Mouse (Mus musculus) hindbrain, embryonic 15.5 days (tissue): Measurements from ENCODE around the gene Tnfrsf22. TPM values are rescaled to one million over a fixed set of nuclear protein-coding genes. Genes with fewer than 3 reads are reported as not detected.
"Not testable (repeated sequence)": the region's sequence is repeated elsewhere in the genome, so short reads cannot be mapped to it uniquely, and the experiment has no call there.

ENCODE experiments used
- ATAC-seq: fragments of 200-750 bp; cut with Nextera tagmentation; 2 replicates; pipeline ENCODE4 v1.8.0; 2017; ENCODE audit warnings: low read depth, moderate number of reproducible peaks, moderate TSS enrichment; ENCODE audit not compliant: low FRiP score
- H3K27ac ChIP-seq: fragments of 300-500 bp; sonication (generic); replicated peaks from 2 replicates; pipeline ENCODE4 v1.5.1; 2015; ENCODE audit warnings: mild to moderate bottlenecking, inconsistent platforms
- H3K27me3 ChIP-seq: fragments of 300-500 bp; sonication (generic); 2 replicates; pipeline ENCODE4 v1.6.1; 2015; ENCODE audit warnings: control low read depth, inconsistent platforms
- H3K36me3 ChIP-seq: fragments of 300-500 bp; sonication (generic); 2 replicates; pipeline ENCODE4 v1.6.1; 2015; ENCODE audit warnings: control low read depth, inconsistent platforms
- H3K4me1 ChIP-seq: fragments of 300-500 bp; sonication (generic); replicated peaks from 2 replicates; pipeline ENCODE4 v1.6.1; 2015; ENCODE audit warnings: control low read depth, inconsistent platforms
- H3K4me2 ChIP-seq: fragments of 300-500 bp; sonication (generic); 2 replicates; pipeline ENCODE4 v1.6.1; 2015; ENCODE audit warnings: moderate library complexity, mild to moderate bottlenecking, inconsistent platforms
- H3K4me3 ChIP-seq: fragments of 300-500 bp; sonication (generic); 2 replicates; pipeline ENCODE4 v1.5.1; 2015; ENCODE audit warnings: mild to moderate bottlenecking, inconsistent platforms
- H3K9ac ChIP-seq: fragments of 300-500 bp; sonication (generic); 2 replicates; pipeline ENCODE4 v1.6.1; 2015; ENCODE audit warnings: inconsistent platforms
- H3K9me3 ChIP-seq: fragments of 300-500 bp; sonication (generic); 2 replicates; pipeline ENCODE4 v1.6.1; 2016; ENCODE audit warnings: control low read depth, inconsistent platforms
- WGBS: fragments of 180-500 bp; shearing (Covaris S2); methylation state at CpG from one replicate; pipeline ENCODE4 v1.1.7; 2015; 5-methylcytosine and 5-hydroxymethylcytosine counted together
- polyA plus RNA-seq: library from polyadenylated mRNA; unstranded; fragments of >200 nt; fragmentation: Nextera tagmentation; extraction: Ambion mirVana; gene quantifications from 2 replicates; pipeline ENCODE4 v1.2.1, GENCODE M21; 2015

Tnfrsf22 gene
- polyA plus RNA-seq, 1 experiment from 2014 or later: 5.1 TPM

- H3K4me3 ChIP-seq, H3K4me1 ChIP-seq, H3K27ac ChIP-seq, H3K4me2 ChIP-seq, H3K9me3 ChIP-seq, H3K9ac ChIP-seq, ATAC-seq, H3K27me3 ChIP-seq: not testable (repeated sequence)
- WGBS: 87% methylated on average over 2 of the region's 2 CpGs
- peaks cover 20% of the 10 kb centered on the region for H3K36me3 ChIP-seq
Measured at GRCm38 (mm10) chr7:143684569-143684968, 35.1 kb upstream of the Tnfrsf22 start.

- Histone ChIP-seq H3K27me3 (no peaks in the 10 kb centered on the region), H3K36me3 (no peaks in the 10 kb centered on the region), H3K4me3 (no peak overlapping the region), H3K4me2 (no peak overlapping the region), H3K27ac (no peak overlapping the region), H3K9ac (no peak overlapping the region), H3K4me1 (peaks cover 6% of the 10 kb centered on the region; the same call in 1 of the 2 replicates), H3K9me3 (no peaks in the 10 kb centered on the region)
- ATAC-seq: no peak
- WGBS: 95% methylated on average over 1 of the region's 1 CpGs
Measured at GRCm38 (mm10) chr7:143681566-143681965, 32.1 kb upstream of the Tnfrsf22 start.

GRCm38 (mm10) chr7:143680836-143681235, 31.4 kb upstream of the Tnfrsf22 start:
- H3K9me3 ChIP-seq, H3K27me3 ChIP-seq, H3K4me1 ChIP-seq, H3K36me3 ChIP-seq, H3K4me2 ChIP-seq, H3K4me3 ChIP-seq, ATAC-seq, H3K9ac ChIP-seq, H3K27ac ChIP-seq: not testable (repeated sequence)
- 64% methylated on average over 2 of the region's 2 CpGs for WGBS

DNA sequence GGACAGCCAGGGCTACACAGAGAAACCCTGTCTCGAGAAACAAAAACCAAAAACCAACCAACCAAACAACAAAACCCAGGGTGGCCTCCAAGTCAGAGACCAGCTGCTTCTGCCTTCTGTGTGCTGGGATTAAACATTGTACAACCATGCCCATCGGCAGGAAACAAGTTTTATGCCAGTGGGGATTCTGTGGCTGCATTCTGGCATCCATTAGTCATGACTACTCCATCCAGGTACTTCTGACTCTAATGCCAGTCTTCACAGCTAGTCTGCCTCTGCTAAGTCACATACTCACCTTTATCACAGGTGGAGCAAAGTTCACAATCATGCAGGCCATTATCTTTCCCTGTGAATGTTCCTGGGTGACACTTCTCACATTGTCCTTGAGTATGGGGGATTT, 30.2 kb upstream of the Tnfrsf22 start:
- not testable (repeated sequence) for ATAC-seq, H3K9me3 ChIP-seq, H3K4me1 ChIP-seq, H3K4me2 ChIP-seq, H3K27me3 ChIP-seq, H3K4me3 ChIP-seq, H3K36me3 ChIP-seq, H3K27ac ChIP-seq, H3K9ac ChIP-seq
- WGBS: 81% methylated on average over 2 of the region's 2 CpGs

DNA sequence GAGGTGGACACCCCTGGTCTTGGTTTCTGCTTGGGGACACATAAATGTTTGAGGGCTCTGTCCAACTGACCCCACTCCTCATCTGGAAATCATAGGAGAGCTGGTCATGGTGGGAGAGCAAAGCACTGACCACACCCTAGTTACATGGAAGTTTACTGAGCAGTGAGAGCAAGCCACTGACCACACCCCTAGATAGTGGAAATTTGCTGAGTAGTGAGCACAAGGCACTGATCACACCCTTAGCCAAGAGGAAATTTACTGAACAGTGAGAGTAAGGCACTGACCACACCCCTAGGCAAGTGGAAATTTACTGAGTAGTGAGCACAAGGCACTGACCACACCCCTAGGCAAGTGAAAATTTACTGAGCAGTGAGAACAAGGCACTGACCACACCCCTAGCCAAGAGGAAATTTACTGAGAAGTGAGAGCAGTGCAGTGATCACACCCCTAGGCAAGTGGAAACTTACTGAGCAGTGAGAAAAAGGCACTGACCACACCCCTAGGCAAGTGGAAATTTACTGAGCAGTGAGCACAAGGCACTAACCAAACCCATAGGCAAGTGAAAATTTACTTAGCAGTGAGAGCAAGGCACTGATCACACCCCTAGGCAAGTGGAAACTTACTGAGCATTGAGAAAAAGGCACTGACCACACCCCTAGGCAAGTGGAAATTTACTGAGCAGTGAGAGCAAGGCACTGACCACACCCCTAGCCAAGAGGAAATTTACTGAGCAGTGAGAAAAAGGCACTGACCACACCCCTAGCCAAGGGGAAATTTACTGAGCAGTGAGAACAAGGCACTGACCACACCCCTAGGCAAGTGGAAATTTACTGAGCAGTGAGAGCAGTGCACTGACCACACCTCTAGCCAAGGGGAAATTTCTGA, 17.2 kb upstream of the Tnfrsf22 start:
- Histone ChIP-seq H3K36me3 (no peaks in the 10 kb centered on the region), H3K27ac (no peak overlapping the region), H3K9me3 (no peaks in the 10 kb centered on the region), H3K4me2 (no peak overlapping the region), H3K27me3 (no peaks in the 10 kb centered on the region), H3K4me1 (no peaks in the 10 kb centered on the region), H3K4me3 (no peak overlapping the region), H3K9ac (no peak overlapping the region)
- no peak for ATAC-seq

- Histone ChIP-seq H3K4me3 (no peak overlapping the region), H3K4me2 (no peak overlapping the region), H3K27ac (no peak overlapping the region), H3K27me3 (no peaks in the 10 kb centered on the region), H3K36me3 (no peaks in the 10 kb centered on the region), H3K9me3 (no peaks in the 10 kb centered on the region), H3K4me1 (no peaks in the 10 kb centered on the region), H3K9ac (no peak overlapping the region)
- 83% methylated on average over 2 of the region's 2 CpGs for WGBS
- ATAC-seq: no peak
Measured at GRCm38 (mm10) chr7:143663470-143663869, 14.0 kb upstream of the Tnfrsf22 start.

- H3K4me2 ChIP-seq: no peak overlapping the region
- no peaks in the 10 kb centered on the region for H3K27me3 ChIP-seq
- H3K9ac ChIP-seq: no peak overlapping the region
- H3K4me1 ChIP-seq: no peaks in the 10 kb centered on the region
- H3K9me3 ChIP-seq: no peaks in the 10 kb centered on the region
- ATAC-seq: no peak
- H3K36me3 ChIP-seq: no peaks in the 10 kb centered on the region
- no peak overlapping the region for H3K4me3 ChIP-seq
- H3K27ac ChIP-seq: no peak overlapping the region
Measured at GRCm38 (mm10) chr7:143660797-143661196, 11.3 kb upstream of the Tnfrsf22 start.

DNA sequence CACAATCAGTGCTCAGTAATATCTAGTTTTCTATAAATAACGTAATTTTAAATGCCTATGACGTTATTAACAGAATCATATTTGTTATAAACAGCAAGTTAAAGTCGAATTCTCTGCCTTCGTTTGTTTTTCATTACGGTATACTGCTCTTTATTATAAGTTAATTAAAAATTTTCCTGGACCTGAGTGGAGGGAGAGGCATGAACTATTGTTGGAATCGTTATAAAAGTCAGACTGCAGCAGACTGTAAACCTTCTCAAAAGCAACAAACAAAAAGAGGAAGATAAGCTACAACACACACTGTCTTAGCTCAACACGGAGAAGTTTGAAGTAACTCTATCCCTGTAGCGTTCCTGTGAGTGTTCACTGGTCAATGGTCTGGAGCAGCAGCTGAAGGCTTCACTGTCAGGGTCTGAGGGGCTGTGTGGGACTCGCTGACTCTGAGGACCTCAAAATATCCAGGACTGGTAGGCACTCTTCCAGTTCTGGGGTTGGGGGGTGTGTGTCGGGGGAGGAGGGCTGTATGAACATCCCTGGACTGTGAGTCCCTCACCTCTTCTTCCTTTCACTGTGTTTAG, 397 bp upstream of the Tnfrsf22 start:
- 55% methylated on average over 10 of the region's 10 CpGs for WGBS

DNA sequence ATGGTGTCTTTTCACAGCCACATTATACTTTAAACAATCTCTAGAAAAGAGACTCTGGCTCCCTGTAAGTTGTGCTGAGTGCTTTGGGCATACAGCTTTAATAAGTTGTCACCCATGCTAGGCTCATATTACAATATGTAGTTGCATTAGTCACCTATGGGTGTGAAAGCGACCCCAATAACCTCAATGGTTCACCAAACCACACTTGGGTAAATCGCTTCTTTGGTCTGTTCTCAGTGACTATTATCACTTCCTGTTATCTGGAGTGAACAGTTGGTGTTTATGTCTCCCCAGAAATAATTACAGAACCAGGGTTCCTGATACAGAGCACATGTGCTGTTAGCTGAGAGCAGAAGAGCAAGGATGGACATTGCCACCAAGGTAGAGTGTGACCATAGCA, 5.5 kb downstream of the Tnfrsf22 start:
- ATAC-seq, H3K4me2 ChIP-seq, H3K36me3 ChIP-seq, H3K4me1 ChIP-seq, H3K9me3 ChIP-seq, H3K27ac ChIP-seq, H3K27me3 ChIP-seq, H3K4me3 ChIP-seq, H3K9ac ChIP-seq: not testable (repeated sequence)
- WGBS: 95% methylated on average over 2 of the region's 2 CpGs

More for the DNA sequence above, 397 bp upstream of the Tnfrsf22 start:
- not testable (repeated sequence) for H3K9me3 ChIP-seq, H3K9ac ChIP-seq, H3K36me3 ChIP-seq, H3K27me3 ChIP-seq, H3K4me1 ChIP-seq, H3K27ac ChIP-seq
- peak; percentile 52; the same call in 1 of the 2 replicates for ATAC-seq
- Histone ChIP-seq H3K4me3 (peak overlapping the region; percentile 68), H3K4me2 (peak overlapping the region; percentile 92)

DNA sequence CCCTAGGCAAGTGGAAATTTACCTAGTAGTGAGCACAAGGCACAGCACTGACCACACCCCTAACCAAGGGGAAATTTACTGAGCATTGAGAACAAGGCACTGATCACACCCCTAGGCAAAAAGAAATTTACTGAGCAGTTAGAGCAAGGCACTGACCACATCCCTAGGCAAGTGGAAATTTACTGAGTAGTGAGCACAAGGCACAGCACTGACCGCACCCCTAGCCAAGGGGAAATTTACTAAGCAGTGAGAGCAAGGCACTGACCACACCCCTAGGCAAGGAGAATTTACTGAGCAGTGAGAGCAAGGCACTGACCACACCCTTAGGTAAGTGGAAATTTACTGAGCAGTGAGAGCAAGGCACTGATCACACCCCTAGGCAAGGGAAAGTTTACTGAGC, 12.8 kb downstream of the Tnfrsf22 start:
- H3K27me3 ChIP-seq: no peaks in the 10 kb centered on the region
- H3K4me3 ChIP-seq: no peak overlapping the region
- H3K4me1 ChIP-seq: no peaks in the 10 kb centered on the region
- H3K36me3 ChIP-seq: no peaks in the 10 kb centered on the region
- no peak for ATAC-seq
- 0 out of 2 replicates have a peak, but pooled peaks cover 4% of the 10 kb centered on the region for H3K9me3 ChIP-seq
- H3K9ac ChIP-seq: no peak overlapping the region
- H3K4me2 ChIP-seq: no peak overlapping the region
- 97% methylated on average over 1 of the region's 1 CpGs for WGBS
- no peak overlapping the region for H3K27ac ChIP-seq

- Histone ChIP-seq H3K9me3 (0 out of 2 replicates have a peak, but pooled peaks cover 4% of the 10 kb centered on the region), H3K4me3 (no peak overlapping the region), H3K27me3 (no peaks in the 10 kb centered on the region), H3K27ac (no peak overlapping the region), H3K9ac (no peak overlapping the region), H3K4me1 (no peaks in the 10 kb centered on the region), H3K4me2 (no peak overlapping the region), H3K36me3 (no peaks in the 10 kb centered on the region)
- no peak for ATAC-seq
- 69% methylated on average over 2 of the region's 2 CpGs for WGBS
Measured at GRCm38 (mm10) chr7:143631503-143631902, 18.0 kb downstream of the Tnfrsf22 start.

DNA sequence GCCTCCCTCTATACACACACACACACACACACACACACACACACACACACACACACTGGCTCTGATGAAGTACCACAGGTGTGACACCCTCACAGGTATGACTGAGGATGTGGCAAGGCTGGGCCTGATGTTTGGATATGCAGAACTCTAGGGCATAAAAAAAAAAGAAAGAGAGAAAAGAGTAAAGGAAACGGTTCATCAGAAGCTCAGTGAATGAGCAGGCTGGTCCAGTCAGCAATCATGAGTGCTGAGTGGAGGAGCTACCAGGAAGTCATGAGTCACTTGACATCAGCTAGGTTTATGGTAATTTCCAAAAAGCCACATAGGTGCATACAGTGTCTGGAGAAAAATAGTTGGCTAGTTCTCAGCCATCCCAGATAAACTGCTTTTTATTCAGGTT, 20.0 kb downstream of the Tnfrsf22 start:
- WGBS: 68% methylated on average over 1 of the region's 1 CpGs
- Histone ChIP-seq H3K4me2 (no peak overlapping the region), H3K4me3 (no peak overlapping the region), H3K36me3 (no peaks in the 10 kb centered on the region), H3K4me1 (no peaks in the 10 kb centered on the region), H3K9ac (no peak overlapping the region), H3K27ac (no peak overlapping the region), H3K9me3 (0 out of 2 replicates have a peak, but pooled peaks cover 4% of the 10 kb centered on the region), H3K27me3 (no peaks in the 10 kb centered on the region)
- no peak for ATAC-seq
